Mouse (Mus musculus) lung, embryonic 14.5 days (tissue): ENCODE results near the gene Col6a6. TPM values are rescaled to one million over a fixed set of nuclear protein-coding genes. Genes with fewer than 3 reads are reported as not detected.
A peak's percentile ranks its signal among the peaks of the same experiment; 100 is the strongest.
"Not testable (repeated sequence)": the region's sequence is repeated elsewhere in the genome, so short reads cannot be mapped to it uniquely, and the experiment has no call there.

Experiments used
- ATAC-seq: fragments of 200-750 bp; cut with Nextera tagmentation; 2 replicates; pipeline ENCODE4 v1.8.0; 2017; ENCODE audit warnings: mild to moderate bottlenecking, moderate TSS enrichment, moderate library complexity; ENCODE audit not compliant: insufficient read depth
- DNase-seq: peaks from one replicate; pipeline ENCODE4 v3.0.0-alpha.2; 2015
- H3K27ac ChIP-seq: fragments of 300-500 bp; sonication (generic); 2 replicates; pipeline ENCODE4 v1.5.1; 2014; ENCODE audit warnings: low read depth, mild to moderate bottlenecking, moderate library complexity
- H3K27me3 ChIP-seq: fragments of 300-500 bp; sonication (generic); 2 replicates; pipeline ENCODE4 v1.6.1; 2014; ENCODE audit warnings: low read length, control low read depth; ENCODE audit not compliant: insufficient read depth
- H3K36me3 ChIP-seq: fragments of 300-500 bp; sonication (generic); 2 replicates; pipeline ENCODE4 v1.6.1; 2014; ENCODE audit warnings: control low read depth; ENCODE audit not compliant: insufficient read depth
- H3K4me1 ChIP-seq: fragments of 300-500 bp; sonication (generic); 2 replicates; pipeline ENCODE4 v1.6.1; 2014; ENCODE audit warnings: antibody characterized with exemption, control low read depth; ENCODE audit not compliant: insufficient read depth
- H3K4me2 ChIP-seq: fragments of 300-500 bp; sonication (generic); 2 replicates; pipeline ENCODE4 v1.6.1; 2014; ENCODE audit warnings: mild to moderate bottlenecking
- H3K4me3 ChIP-seq: fragments of 300-500 bp; sonication (generic); 2 replicates; pipeline ENCODE4 v1.5.1; 2014; ENCODE audit warnings: low read depth, low read length
- H3K9ac ChIP-seq: fragments of 300-500 bp; sonication (generic); 2 replicates; pipeline ENCODE4 v1.6.1; 2014
- H3K9me3 ChIP-seq: fragments of 300-500 bp; sonication (generic); 2 replicates; pipeline ENCODE4 v1.6.1; 2016; ENCODE audit warnings: low read depth, low read length, control low read depth
- CTCF ChIP-seq: IDR thresholded peaks from 2 replicates; pipeline ENCODE4 v1.5.1; 2016; ENCODE audit warnings: antibody characterized with exemption, low read depth
- WGBS: fragments of 180-500 bp; shearing (Covaris S2); extraction: QIAGEN DNeasy Blood & Tissue Kit; methylation state at CpG from one replicate; pipeline ENCODE4 v1.1.7; 2014; 5-methylcytosine and 5-hydroxymethylcytosine counted together
- polyA plus RNA-seq: library from polyadenylated mRNA; unstranded; fragments of >200 nt; fragmentation: Nextera tagmentation; extraction: Ambion mirVana; gene quantifications from 2 replicates; pipeline ENCODE4 v1.2.1, GENCODE M21; 2014

Col6a6 gene
- polyA plus RNA-seq, 1 experiment from 2014 or later = 1.3 TPM

GRCm38 (mm10) chr9:105848396-105848795, 20.4 kb upstream of the Col6a6 start:
- Histone ChIP-seq H3K4me3 (no peak overlapping the region), H3K27me3 (no peaks in the 10 kb centered on the region), H3K27ac (no peak overlapping the region), H3K9ac (no peak overlapping the region), H3K4me1 (no peaks in the 10 kb centered on the region), H3K36me3 (no peaks in the 10 kb centered on the region), H3K4me2 (no peak overlapping the region), H3K9me3 (no peaks in the 10 kb centered on the region; the same call in 1 of the 2 replicates)
- ATAC-seq (no peak), DNase-seq (no peak)
- TF ChIP-seq CTCF = no peak
- WGBS = 74% methylated on average over 4 of the region's 4 CpGs

GRCm38 (mm10) chr9:105847261-105847660, 19.3 kb upstream of the Col6a6 start:
- DNase-seq = no peak
- no peaks in the 10 kb centered on the region for H3K36me3 ChIP-seq
- H3K4me1 ChIP-seq = no peaks in the 10 kb centered on the region
- no peak for ATAC-seq
- no peaks in the 10 kb centered on the region; the same call in 1 of the 2 replicates for H3K9me3 ChIP-seq
- no peaks in the 10 kb centered on the region for H3K27me3 ChIP-seq
- no peak overlapping the region for H3K4me3 ChIP-seq
- TF ChIP-seq CTCF = no peak
- H3K27ac ChIP-seq = no peak overlapping the region
- H3K4me2 ChIP-seq = no peak overlapping the region
- H3K9ac ChIP-seq = no peak overlapping the region
- 90% methylated on average over 5 of the region's 5 CpGs for WGBS

- not testable (repeated sequence) for H3K4me2 ChIP-seq, H3K36me3 ChIP-seq, H3K9ac ChIP-seq, H3K4me1 ChIP-seq, H3K27me3 ChIP-seq, DNase-seq, H3K27ac ChIP-seq, H3K4me3 ChIP-seq, H3K9me3 ChIP-seq, ATAC-seq
- whole genome bisulfite sequencing = 42% methylated on average over 5 of the region's 5 CpGs
Observed at GRCm38 (mm10) chr9:105841386-105841785, 13.4 kb upstream of the Col6a6 start.

GRCm38 (mm10) chr9:105839147-105839515, 11.2 kb upstream of the Col6a6 start:
- no peaks in the 10 kb centered on the region for H3K27me3 ChIP-seq
- no peak overlapping the region for H3K9ac ChIP-seq
- DNase-seq (no peak), ATAC-seq (no peak)
- H3K4me1 ChIP-seq = no peaks in the 10 kb centered on the region
- WGBS = 82% methylated on average over 5 of the region's 5 CpGs
- no peaks in the 10 kb centered on the region for H3K36me3 ChIP-seq
- no peaks in the 10 kb centered on the region for H3K9me3 ChIP-seq
- no peak overlapping the region for H3K27ac ChIP-seq
- no peak overlapping the region for H3K4me3 ChIP-seq
- no peak for TF ChIP-seq CTCF
- H3K4me2 ChIP-seq = no peak overlapping the region

GRCm38 (mm10) chr9:105838396-105839146, 10.6 kb upstream of the Col6a6 start:
- Histone ChIP-seq H3K9ac (no peak overlapping the region), H3K36me3 (no peaks in the 10 kb centered on the region), H3K4me1 (no peaks in the 10 kb centered on the region), H3K9me3 (no peaks in the 10 kb centered on the region), H3K27ac (no peak overlapping the region), H3K27me3 (no peaks in the 10 kb centered on the region), H3K4me2 (no peak overlapping the region), H3K4me3 (no peak overlapping the region)
- no peak for TF ChIP-seq CTCF
- 82% methylated on average over 4 of the region's 4 CpGs for WGBS
- no peak for DNase-seq
- no peak for ATAC-seq

- no peaks in the 10 kb centered on the region for H3K4me1 ChIP-seq
- no peaks in the 10 kb centered on the region for H3K36me3 ChIP-seq
- peak; percentile 9 for DNase-seq
- H3K27me3 ChIP-seq = no peaks in the 10 kb centered on the region
- ATAC-seq = peak; percentile 31; the same call in 1 of the 2 replicates
- H3K4me3 ChIP-seq = no peak overlapping the region
- no peak overlapping the region; the same call in 1 of the 2 replicates for H3K27ac ChIP-seq
- no peak overlapping the region for H3K9ac ChIP-seq
- TF ChIP-seq CTCF = no peak
- WGBS = 40% methylated on average over 7 of the region's 7 CpGs
- no peaks in the 10 kb centered on the region for H3K9me3 ChIP-seq
- H3K4me2 ChIP-seq = no peak overlapping the region
Observed at GRCm38 (mm10) chr9:105835587-105835986, 7.6 kb upstream of the Col6a6 start.

- Histone ChIP-seq H3K4me2 (no peak overlapping the region), H3K9me3 (no peaks in the 10 kb centered on the region), H3K9ac (no peak overlapping the region), H3K27ac (no peak overlapping the region), H3K27me3 (no peaks in the 10 kb centered on the region), H3K4me3 (no peak overlapping the region), H3K4me1 (no peaks in the 10 kb centered on the region), H3K36me3 (no peaks in the 10 kb centered on the region)
- WGBS = 50% methylated on average over 4 of the region's 4 CpGs
- DNase-seq (peak; percentile 47), ATAC-seq (no peak)
- peak; percentile 50; the same call in 1 of the 2 replicates for TF ChIP-seq CTCF
Observed at GRCm38 (mm10) chr9:105834799-105835198, 6.8 kb upstream of the Col6a6 start.
